Mouse (Mus musculus) midbrain, embryonic 14.5 days (tissue): ENCODE measurements around the gene Vdac2. TPM values are rescaled to one million over a fixed set of nuclear protein-coding genes. Genes with fewer than 3 reads are reported as not detected.

Experiments
- ATAC-seq: fragments of 200-750 bp; cut with Nextera tagmentation; 2 replicates; pipeline ENCODE4 v1.8.0; 2017; ENCODE audit warnings: moderate number of reproducible peaks, moderate library complexity; ENCODE audit not compliant: low FRiP score, low TSS enrichment
- DNase-seq: peaks from one replicate; pipeline ENCODE4 v3.0.0-alpha.2; 2015
- H3K27ac ChIP-seq: fragments of 300-500 bp; sonication (generic); replicated peaks from 2 replicates; pipeline ENCODE4 v1.5.1; 2014; ENCODE audit warnings: mild to moderate bottlenecking, low read depth, low read length, moderate library complexity
- H3K27me3 ChIP-seq: fragments of 300-500 bp; sonication (generic); 2 replicates; pipeline ENCODE4 v1.6.1; 2014; ENCODE audit warnings: low read length, control low read depth, mixed read lengths; ENCODE audit not compliant: control insufficient read depth, insufficient read depth
- H3K36me3 ChIP-seq: fragments of 300-500 bp; sonication (generic); 2 replicates; pipeline ENCODE4 v1.6.1; 2014; ENCODE audit warnings: low read length, control low read depth; ENCODE audit not compliant: control insufficient read depth, insufficient read depth
- H3K4me1 ChIP-seq: fragments of 300-500 bp; sonication (generic); 2 replicates; pipeline ENCODE4 v1.6.1; 2014; ENCODE audit warnings: mild to moderate bottlenecking, antibody characterized with exemption, low read length, control low read depth; ENCODE audit not compliant: control insufficient read depth, insufficient read depth
- H3K4me2 ChIP-seq: fragments of 300-500 bp; sonication (generic); 2 replicates; pipeline ENCODE4 v1.6.1; 2014; ENCODE audit warnings: mild to moderate bottlenecking, low read length, moderate library complexity
- H3K4me3 ChIP-seq: fragments of 300-500 bp; sonication (generic); replicated peaks from 2 replicates; pipeline ENCODE4 v1.5.1; 2014; ENCODE audit warnings: low read depth, low read length
- H3K9ac ChIP-seq: fragments of 300-500 bp; sonication (generic); replicated peaks from 2 replicates; pipeline ENCODE4 v1.6.1; 2014; ENCODE audit warnings: mild to moderate bottlenecking, low read length, moderate library complexity
- H3K9me3 ChIP-seq: fragments of 300-500 bp; sonication (generic); 2 replicates; pipeline ENCODE4 v1.6.1; 2016; ENCODE audit warnings: low read length, control low read depth, mixed read lengths; ENCODE audit not compliant: control insufficient read depth
- WGBS: fragments of 180-500 bp; shearing (Covaris S2); extraction: QIAGEN DNeasy Blood & Tissue Kit; methylation state at CpG from one replicate; pipeline ENCODE4 v1.1.7; 2014; 5-methylcytosine and 5-hydroxymethylcytosine counted together
- polyA plus RNA-seq: library from polyadenylated mRNA; unstranded; fragments of >200 nt; fragmentation: Nextera tagmentation; extraction: Ambion mirVana; gene quantifications from 2 replicates; pipeline ENCODE4 v1.2.1, GENCODE M21; 2014

The Vdac2 gene
- polyA plus RNA-seq, 1 experiment from 2014 or later: 297 TPM

DNA sequence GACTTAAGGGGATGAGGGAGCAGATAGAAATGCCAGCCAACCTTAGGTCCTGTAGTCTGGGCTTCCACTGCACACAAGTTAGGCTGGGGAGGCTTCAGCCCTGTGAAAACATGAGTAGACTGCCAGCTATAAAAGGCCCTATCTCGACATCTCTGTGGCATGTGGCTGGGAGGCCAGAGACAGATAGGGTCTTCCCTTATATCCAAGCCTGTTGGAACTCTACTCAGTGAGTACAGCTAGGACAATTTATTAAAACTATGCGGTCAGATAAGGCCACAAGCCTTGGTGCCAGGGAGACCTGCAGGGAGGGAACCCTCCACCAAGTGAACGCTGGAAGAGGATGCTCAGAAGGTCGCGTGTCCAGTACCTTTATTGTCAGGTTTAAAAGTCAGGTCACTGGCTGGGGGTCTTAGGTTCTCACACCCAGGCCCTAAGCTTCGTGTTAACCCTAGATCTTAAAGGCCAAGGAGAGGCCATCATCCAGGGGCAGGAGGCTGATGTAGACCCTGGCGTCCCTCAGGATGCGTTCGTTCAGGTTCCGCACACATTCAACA, 21.9 kb downstream of the Vdac2 start:
- Histone ChIP-seq H3K9ac (no peak overlapping the region), H3K4me3 (peak overlapping the region; percentile 61), H3K4me2 (peak overlapping the region; percentile 99), H3K27ac (no peak overlapping the region), H3K4me1 (peaks cover 9% of the 10 kb centered on the region; the same call in 1 of the 2 replicates), H3K9me3 (no peaks in the 10 kb centered on the region), H3K27me3 (no peaks in the 10 kb centered on the region), H3K36me3 (peaks cover 46% of the 10 kb centered on the region)
- ATAC-seq (no peak), DNase-seq (no peak)
- WGBS: 20% methylated on average over 10 of the region's 10 CpGs

DNA sequence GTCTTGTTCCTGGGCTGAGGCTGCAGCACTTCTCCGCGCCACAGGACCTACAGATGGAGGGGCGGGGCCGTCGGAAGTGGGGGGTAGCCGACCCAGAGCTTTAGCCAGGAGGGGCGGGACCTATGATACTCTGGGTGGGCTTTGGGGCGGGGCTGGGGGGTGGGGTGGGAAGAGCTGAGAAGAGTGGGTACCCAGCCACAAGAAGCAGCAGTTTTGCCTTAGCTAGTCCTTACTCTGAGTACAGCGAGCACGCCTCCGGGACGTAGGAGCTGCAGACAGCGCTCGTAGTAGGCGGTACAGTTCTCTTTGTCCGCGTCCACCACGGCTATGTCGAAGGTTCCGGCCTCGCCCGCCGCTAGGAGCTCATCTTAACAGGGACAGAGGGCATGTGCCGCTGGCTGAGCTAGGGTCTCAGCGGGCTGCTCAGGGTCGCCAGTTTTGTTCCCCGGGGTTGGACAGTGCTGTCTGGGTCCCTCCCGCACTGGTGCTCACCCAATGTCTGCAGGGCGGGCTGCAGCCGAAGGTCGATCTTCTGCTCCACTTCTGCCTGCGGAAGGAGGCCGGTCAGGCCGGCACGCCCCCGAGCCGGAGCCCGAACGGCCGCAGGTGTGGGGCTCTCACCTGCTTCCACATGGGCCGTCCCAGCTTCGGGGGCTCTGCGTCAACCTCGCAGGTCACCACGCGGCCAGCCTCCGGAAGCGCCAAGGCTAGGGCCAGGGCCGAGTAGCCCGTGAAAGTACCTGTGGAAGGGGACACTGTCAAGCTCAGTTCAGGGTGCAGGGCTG, 22.5 kb downstream of the Vdac2 start:
- peaks cover 9% of the 10 kb centered on the region; the same call in 1 of the 2 replicates for H3K4me1 ChIP-seq
- peak overlapping the region; percentile 81 for H3K9ac ChIP-seq
- H3K36me3 ChIP-seq: peaks cover 39% of the 10 kb centered on the region
- H3K9me3 ChIP-seq: no peaks in the 10 kb centered on the region
- peak overlapping the region; percentile 55; the same call in 1 of the 2 replicates for H3K27ac ChIP-seq
- peak; percentile 35; the same call in 1 of the 2 replicates for ATAC-seq
- no peaks in the 10 kb centered on the region for H3K27me3 ChIP-seq
- H3K4me3 ChIP-seq: peak overlapping the region; percentile 61
- H3K4me2 ChIP-seq: peak overlapping the region; percentile 99
- peak; percentile 72 for DNase-seq
- under 1% methylated on average over 50 of the region's 50 CpGs for WGBS

DNA sequence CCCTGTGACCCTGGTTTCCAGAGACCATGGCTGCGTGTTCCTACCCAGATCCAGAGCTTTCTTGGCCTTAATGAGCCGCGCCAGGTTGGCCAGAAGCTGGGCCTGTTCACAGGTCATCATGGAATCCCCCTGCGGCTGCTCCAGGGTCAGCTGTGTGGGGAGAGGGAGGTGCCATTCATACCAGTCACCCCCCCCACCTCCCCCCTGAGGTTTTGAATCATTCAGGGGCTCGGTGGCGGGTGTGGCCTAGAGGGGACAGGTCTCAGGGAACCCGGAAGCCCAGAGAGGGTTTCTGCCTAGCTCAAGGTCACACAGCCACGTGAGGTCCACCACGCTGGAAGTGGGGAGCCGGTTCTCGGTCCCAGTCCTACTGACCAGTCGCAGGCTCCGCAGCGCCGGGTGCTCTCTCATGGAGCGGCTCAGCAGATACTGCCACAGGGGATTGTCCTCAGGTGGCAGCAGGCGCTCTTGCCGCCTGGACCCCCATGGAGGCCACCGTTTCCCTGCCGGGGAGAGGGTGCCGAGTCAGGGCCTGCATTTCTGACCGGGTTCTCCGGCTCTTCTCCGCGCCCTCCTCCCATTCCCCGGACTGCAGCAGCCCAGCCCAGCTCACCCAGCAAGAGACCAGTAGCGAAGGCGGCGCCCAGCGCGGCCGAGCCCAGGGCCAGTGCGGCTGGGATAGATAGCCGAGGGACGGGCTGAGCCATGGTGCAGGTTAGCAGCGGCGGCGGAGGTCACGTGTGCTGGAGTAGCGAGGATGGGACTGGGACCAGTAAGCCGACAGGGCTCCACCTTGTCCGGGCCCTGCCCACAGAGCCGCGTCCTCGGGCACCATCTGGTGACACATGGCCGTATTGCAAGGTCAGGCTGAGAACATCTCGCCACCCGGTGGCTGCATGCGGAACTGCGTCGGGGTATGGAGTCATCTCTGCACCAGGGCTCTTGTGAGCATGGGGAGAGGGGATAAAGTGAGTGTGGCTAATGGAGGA, 23.4 kb downstream of the Vdac2 start, which contains the start of gene Comtd1:
TSS of gene Comtd1 (minus strand) at position 812 of the 989 bp plus-strand sequence.
- DNase-seq: peak; percentile 96
- H3K27ac ChIP-seq: peak within 1 kb of the TSS; percentile 66; the same call in 1 of the 2 replicates
- H3K4me1 ChIP-seq: peaks cover 9% of the 10 kb centered on the region; the same call in 1 of the 2 replicates
- peaks cover 31% of the 10 kb centered on the region for H3K36me3 ChIP-seq
- H3K4me3 ChIP-seq: peak within 1 kb of the TSS; percentile 61
- H3K27me3 ChIP-seq: no peaks in the 10 kb centered on the region
- WGBS: under 1% methylated on average over 51 of the region's 51 CpGs
- H3K9ac ChIP-seq: peak within 1 kb of the TSS; percentile 81
- no peaks in the 10 kb centered on the region for H3K9me3 ChIP-seq
- peak within 1 kb of the TSS; percentile 99 for H3K4me2 ChIP-seq
- ATAC-seq: peak; percentile 90

DNA sequence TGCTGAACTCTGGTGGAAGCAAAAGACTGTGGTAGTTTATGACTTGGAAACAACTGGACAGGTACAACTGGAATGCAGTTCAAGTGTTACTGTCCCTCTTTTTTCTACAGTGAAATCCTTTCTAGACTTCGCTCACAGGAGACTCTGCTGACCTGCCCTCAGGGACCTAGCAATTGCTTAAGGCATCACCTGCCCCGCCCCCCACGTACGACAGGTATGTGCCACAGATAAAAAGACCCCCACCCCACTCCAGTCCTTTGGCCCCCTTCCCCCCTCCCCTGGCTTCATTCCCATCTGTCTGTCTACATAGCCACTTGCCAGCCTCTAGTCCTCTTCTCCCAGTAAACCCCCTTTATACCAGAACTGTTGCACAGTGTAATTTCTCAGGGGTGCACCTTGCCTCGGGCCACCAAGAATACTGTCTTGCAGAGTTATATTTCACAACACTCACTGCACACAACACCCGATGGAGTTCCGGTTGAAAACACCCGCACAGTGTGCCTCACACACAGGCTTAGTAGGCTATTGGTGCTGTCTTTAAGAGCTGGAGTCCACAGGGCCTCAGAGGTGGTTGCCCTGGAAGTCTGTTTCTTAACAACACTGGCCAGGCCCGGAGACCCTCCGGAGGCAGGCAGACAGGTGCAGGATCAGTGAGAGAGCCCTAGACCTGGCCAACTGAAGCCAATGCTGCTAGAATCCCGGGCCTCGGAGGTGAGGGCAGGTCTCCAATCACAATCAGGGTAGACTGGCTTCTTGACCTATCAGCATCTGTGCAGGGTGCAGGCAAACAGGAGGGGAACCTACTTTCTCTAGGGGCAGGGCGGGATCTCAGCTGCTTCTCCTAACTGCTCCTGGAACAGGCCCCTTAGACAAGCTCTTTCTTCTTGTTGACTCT, 24.7 kb downstream of the Vdac2 start:
- Histone ChIP-seq H3K9me3 (no peaks in the 10 kb centered on the region), H3K4me3 (no peak overlapping the region), H3K9ac (no peak overlapping the region), H3K27ac (no peak overlapping the region), H3K27me3 (no peaks in the 10 kb centered on the region), H3K4me2 (no peak overlapping the region), H3K4me1 (peaks cover 12% of the 10 kb centered on the region; the same call in 1 of the 2 replicates), H3K36me3 (peaks cover 19% of the 10 kb centered on the region)
- WGBS: 89% methylated on average over 13 of the region's 13 CpGs
- DNase-seq (no peak), ATAC-seq (no peak)

DNA sequence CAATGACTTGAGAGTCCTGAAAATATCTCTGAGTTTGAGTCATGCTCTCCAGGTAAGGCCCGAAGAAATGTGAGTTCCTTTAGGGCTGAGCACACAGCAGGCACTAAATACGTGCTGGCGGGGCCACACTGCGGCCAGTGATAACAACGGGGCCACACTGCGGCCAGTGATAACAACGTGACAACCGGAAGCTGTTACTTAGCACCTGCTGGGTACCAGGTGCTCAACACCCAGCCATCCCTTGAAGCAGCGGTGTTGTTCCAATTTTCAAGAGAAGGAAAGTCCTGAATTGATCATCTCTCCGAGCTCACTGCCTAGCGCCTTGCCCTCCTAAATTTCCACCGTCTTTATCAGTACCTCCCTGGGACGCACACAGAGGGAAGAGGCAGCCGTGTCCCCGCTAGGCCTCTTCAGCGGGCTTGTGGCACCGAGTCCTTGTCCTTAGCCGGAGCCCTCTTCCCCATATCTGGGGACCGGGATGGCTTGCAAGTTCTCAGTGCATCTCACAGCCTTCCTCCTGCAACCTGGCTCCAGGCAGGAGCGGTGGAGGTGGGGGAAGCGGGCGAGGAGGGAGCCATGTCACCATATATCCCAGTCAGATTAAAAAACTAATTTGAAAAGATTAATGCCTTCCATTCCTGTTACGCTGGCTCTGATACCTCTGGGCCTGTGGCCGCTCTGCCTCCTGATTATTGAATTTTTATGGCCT, 25.5 kb downstream of the Vdac2 start:
- DNase-seq (peak; percentile 9), ATAC-seq (no peak)
- Histone ChIP-seq H3K27me3 (no peaks in the 10 kb centered on the region), H3K4me3 (no peak overlapping the region), H3K36me3 (peaks cover 11% of the 10 kb centered on the region), H3K4me1 (peaks cover 12% of the 10 kb centered on the region; the same call in 1 of the 2 replicates), H3K9ac (no peak overlapping the region), H3K9me3 (no peaks in the 10 kb centered on the region), H3K4me2 (no peak overlapping the region), H3K27ac (no peak overlapping the region)
- WGBS: 84% methylated on average over 24 of the region's 24 CpGs

DNA sequence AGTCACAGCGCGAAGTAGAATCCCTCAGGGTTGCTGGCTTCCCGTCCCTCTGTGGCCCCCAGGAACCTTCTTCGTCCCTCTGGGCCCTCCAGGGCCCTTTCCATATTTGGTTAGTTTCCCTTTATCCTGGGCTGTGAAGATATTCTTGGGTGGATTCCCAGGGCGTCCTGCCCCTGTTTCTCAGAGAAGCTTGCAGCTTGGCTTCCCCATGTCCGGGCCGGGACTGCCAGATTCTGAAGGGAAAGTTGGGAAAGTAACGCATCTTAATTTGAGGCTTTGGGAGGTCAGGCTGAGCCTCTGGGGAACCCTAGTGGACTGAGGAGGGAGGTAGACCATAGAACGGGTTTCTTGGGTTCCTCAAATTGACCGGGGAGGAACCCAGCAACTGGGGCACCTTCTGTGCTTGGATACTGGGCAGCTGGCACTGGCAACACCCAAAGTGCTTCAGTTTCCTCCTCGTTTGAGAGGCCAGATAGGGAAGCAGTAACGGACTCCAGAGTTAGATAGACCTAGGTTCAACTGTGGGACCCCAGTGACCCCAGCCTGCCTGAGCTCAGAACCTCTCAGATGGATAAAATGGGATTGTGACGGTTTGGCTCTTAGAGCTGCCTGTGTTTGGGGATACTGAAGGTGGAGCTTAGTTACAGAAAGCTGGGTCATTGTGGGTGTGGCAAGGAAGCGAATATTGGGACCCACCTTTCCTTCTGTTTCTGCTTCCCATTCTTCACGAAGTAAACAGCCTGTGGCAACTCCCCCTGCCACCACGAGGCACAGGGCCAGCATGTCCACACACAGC, 27.2 kb downstream of the Vdac2 start:
- ATAC-seq: no peak
- DNase-seq: no peak
- Histone ChIP-seq H3K9me3 (no peaks in the 10 kb centered on the region), H3K36me3 (no peaks in the 10 kb centered on the region), H3K27ac (no peak overlapping the region), H3K4me3 (no peak overlapping the region), H3K4me2 (no peak overlapping the region), H3K9ac (no peak overlapping the region), H3K27me3 (no peaks in the 10 kb centered on the region), H3K4me1 (peaks cover 10% of the 10 kb centered on the region; the same call in 1 of the 2 replicates)
- 86% methylated on average over 16 of the region's 16 CpGs for WGBS
